Mouse (Mus musculus) right cerebral cortex, postnatal 25 days (tissue): ENCODE measurements around the gene Npr2.
A peak's percentile ranks its signal among the peaks of the same experiment; 100 is the strongest.

Experiments
- DNase-seq: peaks from one replicate; pipeline ENCODE4 v3.0.0; 2022

Gene Npr2

GRCm38 (mm10) chr4:43629106-43629817 lies 2.5 kb upstream of the Npr2 start:
- DNase-seq = no peak

DNA sequence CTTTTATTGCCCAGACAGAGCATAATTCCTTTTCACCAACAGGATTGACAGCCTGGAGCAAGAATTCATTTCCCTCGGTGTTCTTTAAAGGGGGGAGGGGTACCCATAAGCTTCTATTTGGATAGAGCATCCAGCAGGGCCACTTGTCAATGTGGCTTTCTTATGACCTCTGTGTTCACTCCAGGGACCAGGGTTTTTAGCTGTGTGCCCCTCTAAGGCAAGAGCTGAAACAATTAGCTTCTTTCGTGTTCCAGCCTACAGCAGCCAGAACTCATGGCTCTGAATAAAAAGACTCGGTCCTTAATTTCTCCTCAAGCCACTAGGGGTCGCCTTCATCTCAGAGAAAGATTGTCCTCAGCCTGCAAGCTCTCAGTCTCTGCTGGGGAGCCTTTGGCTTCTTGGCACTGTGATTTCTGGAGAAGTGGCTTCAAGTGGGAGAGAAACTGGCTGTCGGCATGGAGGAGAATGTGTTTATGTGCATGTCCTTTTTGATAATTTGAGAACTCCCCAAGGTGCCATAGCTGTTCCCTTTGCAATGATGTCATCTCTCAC lies 1.6 kb upstream of the Npr2 start:
- DNase-seq = peak; percentile 79

DNA sequence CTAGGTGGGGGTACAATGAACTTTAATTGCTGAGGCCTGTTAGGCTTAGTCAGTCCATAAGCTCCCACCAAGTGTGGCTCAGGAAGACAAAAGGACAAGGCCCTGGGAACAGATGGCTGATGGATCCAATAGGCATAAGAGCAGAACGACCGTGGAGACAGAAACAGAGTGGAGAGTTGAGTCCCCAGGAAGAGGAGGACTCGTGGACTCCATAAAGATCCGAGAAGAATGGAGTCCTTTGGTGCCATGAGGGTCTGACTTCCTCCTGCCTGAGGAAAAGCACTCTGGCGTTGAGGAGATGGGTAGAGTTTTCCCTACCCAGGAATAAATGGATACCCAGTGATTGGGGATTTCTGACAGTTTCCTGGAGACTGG lies 1.1 kb upstream of the Npr2 start:
- DNase-seq = no peak

GRCm38 (mm10) chr4:43631956-43632920 lies 503 bp downstream of the Npr2 start:
- peak; percentile 25 for DNase-seq

- no peak for DNase-seq
Observed at GRCm38 (mm10) chr4:43633296-43633695, 1.6 kb downstream of the Npr2 start.

- no peak for DNase-seq
Observed at GRCm38 (mm10) chr4:43633736-43634135, 2.0 kb downstream of the Npr2 start.

GRCm38 (mm10) chr4:43634621-43635374 lies 3.1 kb downstream of the Npr2 start:
- DNase-seq = peak; percentile 1

- peak; percentile 0 for DNase-seq
Observed at GRCm38 (mm10) chr4:43636751-43637150, 5.0 kb downstream of the Npr2 start.

GRCm38 (mm10) chr4:43640076-43640475 lies 8.3 kb downstream of the Npr2 start:
- DNase-seq = peak; percentile 1

DNA sequence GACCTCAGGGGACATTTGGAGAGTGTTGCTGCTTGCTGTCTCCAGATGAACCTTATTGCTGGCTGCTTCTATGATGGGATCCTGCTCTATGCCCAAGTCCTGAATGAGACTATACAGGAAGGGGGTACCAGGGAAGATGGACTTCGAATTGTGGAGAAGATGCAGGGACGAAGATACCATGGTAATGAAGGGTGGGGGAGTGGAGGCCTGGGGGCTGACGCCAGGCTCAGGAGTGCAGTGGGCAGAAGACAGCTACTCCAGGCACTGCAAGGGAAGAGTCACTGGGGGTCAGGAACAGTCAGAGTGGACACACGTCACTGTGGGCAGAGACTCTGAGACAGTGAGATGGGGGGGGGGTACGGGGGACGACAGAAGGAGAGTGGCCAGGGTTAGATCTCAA lies 8.8 kb downstream of the Npr2 start:
- DNase-seq = peak; percentile 0

- DNase-seq = no peak
Observed at GRCm38 (mm10) chr4:43649783-43650182, 18.0 kb downstream of the Npr2 start.

DNA sequence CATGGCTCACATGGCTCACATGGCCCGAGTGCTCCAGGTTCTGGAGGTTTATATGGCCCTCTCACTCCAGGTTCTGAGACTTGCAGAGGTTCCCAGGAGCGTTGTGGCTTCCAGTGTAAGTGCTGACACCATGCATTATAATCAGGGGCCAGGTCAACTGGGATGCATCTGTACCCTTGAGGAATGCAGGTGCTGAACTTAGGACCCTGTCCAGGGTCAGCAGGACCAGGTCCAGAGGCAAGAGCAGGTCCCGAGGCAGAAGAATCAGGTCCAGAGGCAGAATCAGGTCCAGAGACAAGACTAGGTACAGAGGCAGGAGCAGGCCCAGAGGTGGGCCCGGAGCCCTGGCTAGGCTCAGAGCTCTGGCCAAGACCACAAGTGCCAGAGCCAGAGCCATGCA lies 21.0 kb downstream of the Npr2 start:
- no peak for DNase-seq

DNA sequence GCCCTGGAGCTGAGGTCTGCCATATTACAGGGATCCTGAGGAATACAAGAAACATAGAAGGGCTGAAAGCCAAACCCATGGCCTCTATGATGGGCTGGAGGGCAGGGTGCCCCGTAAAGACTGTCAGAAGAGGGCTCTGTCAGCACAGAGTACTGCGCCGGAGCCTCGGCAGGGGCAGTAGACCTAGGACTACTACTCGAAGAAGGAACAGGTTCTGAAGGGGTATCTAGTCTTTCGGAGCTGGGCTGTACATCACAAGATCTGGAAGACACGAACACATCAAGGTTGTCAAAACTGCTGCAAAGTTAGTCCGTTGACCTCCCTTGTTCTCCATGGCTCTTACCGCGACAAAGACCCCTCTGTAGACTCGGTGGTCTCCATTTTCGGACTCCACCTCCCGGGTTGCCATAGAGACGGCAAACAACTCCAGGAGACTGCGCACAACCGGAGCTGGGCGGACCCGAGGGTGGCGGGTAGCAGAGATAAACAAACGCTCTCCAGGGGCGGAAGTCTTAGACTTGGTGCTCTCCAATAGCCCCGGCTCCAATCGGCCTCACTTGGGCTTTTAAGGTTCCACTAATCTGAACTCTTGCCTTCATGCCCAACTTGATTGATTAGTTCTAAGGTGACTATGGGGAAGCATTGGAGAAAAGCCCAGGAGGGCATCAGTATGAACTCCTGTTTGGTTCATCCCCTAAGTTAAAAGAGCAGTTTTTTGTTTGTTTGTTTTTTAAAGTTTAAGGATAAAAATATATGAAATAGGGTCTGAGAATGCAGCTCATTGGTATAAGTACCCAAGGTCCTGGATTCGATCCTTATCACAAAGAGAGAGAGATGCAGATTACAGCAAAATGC lies 21.7 kb downstream of the Npr2 start, which contains the start of gene Spag8:
TSS of gene Spag8 (minus strand) at position 434 of the 855 bp plus-strand sequence.
- peak; percentile 30 for DNase-seq

DNA sequence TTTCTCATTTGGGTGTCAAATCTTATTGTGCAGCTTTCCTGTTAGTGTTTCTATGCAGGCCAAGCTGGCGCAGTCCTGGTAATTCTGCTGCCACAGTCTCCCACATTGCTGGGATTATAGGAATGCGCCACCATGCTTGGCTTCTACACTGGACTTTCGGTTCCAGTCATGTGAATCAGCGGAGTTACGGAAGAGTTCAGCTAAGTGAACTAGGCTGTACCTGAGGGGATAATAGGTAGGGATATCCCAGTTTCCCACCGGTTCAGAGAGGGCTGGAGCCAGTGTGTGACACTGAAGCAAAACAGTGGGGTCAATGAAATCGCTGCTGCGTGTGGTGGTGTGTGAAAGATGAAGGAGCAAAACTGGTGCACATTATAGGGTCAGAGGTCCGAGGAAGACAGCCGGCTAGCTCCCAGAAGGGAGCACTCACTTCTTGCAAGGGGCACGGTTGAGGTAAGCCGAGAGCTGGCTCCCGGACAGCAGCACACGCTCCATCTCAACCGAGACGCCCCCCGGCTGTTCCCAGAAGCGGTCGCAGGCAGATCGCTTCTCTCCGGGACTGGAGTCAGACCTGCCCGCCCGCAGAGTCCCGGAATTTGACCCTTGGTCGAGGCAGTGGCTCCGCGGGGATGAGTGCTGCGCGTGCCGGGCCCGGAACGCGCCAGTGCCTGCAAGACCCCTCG lies 24.1 kb downstream of the Npr2 start:
- DNase-seq = peak; percentile 11

DNA sequence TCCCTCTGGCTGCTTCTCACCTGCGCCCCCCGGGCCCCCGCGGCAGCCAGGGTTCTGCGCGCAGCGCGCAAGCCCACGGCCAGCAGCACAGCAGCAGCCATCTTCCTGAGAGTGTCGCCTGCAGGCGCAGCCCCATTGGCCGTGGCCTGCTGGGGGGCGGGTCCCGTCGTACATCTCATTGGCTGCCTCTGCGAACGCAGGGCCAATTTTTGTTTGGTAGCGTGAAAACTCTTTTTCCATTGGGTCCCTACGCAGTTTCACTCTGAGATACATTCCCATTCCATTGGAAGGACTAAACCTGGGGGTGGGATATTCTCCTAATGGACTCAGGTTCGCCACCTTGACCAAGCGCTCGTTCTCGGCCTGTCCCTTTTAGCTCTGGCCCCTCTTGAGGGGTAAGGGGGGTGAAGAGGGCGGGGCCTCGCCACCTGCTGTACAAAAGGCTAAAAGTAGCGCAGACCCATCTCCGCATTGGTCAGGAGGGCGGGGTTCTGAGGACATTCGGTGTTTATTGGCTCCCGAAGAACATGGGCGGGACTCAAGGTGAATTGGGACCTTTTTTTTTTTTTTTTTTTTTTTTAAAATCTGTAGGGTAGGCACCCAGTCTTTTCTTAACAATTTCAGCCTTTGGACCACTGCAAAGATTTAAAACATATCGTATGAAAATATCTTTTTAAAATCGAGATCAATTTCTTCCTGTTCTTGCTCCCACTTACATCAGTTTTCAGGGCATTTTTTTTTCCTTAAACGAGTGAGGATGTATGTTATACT lies 24.8 kb downstream of the Npr2 start, which contains the start of gene Hint2:
TSS of gene Hint2 (minus strand) at position 128 of the 771 bp plus-strand sequence.
- peak; percentile 94 for DNase-seq

- DNase-seq = peak; percentile 18
Observed at GRCm38 (mm10) chr4:43657146-43657545, 25.4 kb downstream of the Npr2 start.

- DNase-seq = no peak
Observed at GRCm38 (mm10) chr4:43666412-43666811, 34.7 kb downstream of the Npr2 start.

- DNase-seq = peak; percentile 91
Observed at GRCm38 (mm10) chr4:43668782-43669427, 37.2 kb downstream of the Npr2 start, which contains the start of the genes Tmem8b and Fam221b. Gene Tmem8b, plus strand, starts transcription at chr4:43668971. Gene Fam221b, minus strand, starts transcription at chr4:43669145.

GRCm38 (mm10) chr4:43669428-43669794 lies 37.7 kb downstream of the Npr2 start:
- DNase-seq = no peak

- peak; percentile 76 for DNase-seq
Observed at GRCm38 (mm10) chr4:43672070-43672469, 40.3 kb downstream of the Npr2 start.
